Mouse (Mus musculus): ENCODE results near the gene Gm17174. TPM values are rescaled to one million over a fixed set of nuclear protein-coding genes. Genes with fewer than 3 reads are reported as not detected.
"Not testable (repeated sequence)": the region's sequence is repeated elsewhere in the genome, so short reads cannot be mapped to it uniquely, and the experiment has no call there.

Gm17174 gene
- not detected in 2 replicates for polyA plus RNA-seq (2015; fragmentation: Nextera tagmentation; extraction: Ambion mirVana)

GRCm38 (mm10) chr14:51592039-51592438 lies at the start of gene Gm17174:
Gene Gm17174 (minus strand): TSS chr14:51592139.
- not testable (repeated sequence) for H3K27ac ChIP-seq; H3K36me3 ChIP-seq; H3K27me3 ChIP-seq; ATAC-seq (ENCODE audit: low FRiP score, low read depth); H3K9ac ChIP-seq; H3K4me1 ChIP-seq; H3K4me3 ChIP-seq; H3K4me2 ChIP-seq (replicated peaks); H3K9me3 ChIP-seq
- 92% methylated on average over 4 of the region's 4 CpGs for WGBS

- not testable (repeated sequence) for H3K9ac ChIP-seq; H3K4me3 ChIP-seq; H3K4me2 ChIP-seq (replicated peaks); H3K36me3 ChIP-seq; H3K9me3 ChIP-seq; H3K27ac ChIP-seq; H3K27me3 ChIP-seq; ATAC-seq (ENCODE audit: low FRiP score, low read depth); H3K4me1 ChIP-seq
- 60% methylated on average over 1 of the region's 1 CpGs for WGBS
Measured at GRCm38 (mm10) chr14:51635566-51635965, 43.6 kb upstream of the Gm17174 start, which contains the start of gene Gm4181. Gene Gm4181 (minus strand): TSS chr14:51635666.

GRCm38 (mm10) chr14:51632426-51632825 lies 40.5 kb upstream of the Gm17174 start:
- H3K36me3 ChIP-seq; H3K9ac ChIP-seq; H3K4me2 ChIP-seq (replicated peaks); H3K9me3 ChIP-seq; H3K4me3 ChIP-seq; H3K27ac ChIP-seq; H3K27me3 ChIP-seq; H3K4me1 ChIP-seq; ATAC-seq (ENCODE audit: low FRiP score, low read depth): not testable (repeated sequence)
- WGBS: 94% methylated on average over 1 of the region's 1 CpGs

- Histone ChIP-seq H3K9ac (no peak within 1 kb of the TSS), H3K36me3 (no peaks in the 10 kb centered on the region), H3K9me3 (no peaks in the 10 kb centered on the region), H3K27me3 (no peaks in the 10 kb centered on the region), H3K4me1 (no peaks in the 10 kb centered on the region), H3K27ac (no peak within 1 kb of the TSS), H3K4me2 (replicated peaks) (no peak within 1 kb of the TSS), H3K4me3 (no peak within 1 kb of the TSS)
- 88% methylated on average over 1 of the region's 1 CpGs for WGBS
- no peak for ATAC-seq (ENCODE audit: low FRiP score, low read depth)
Measured at GRCm38 (mm10) chr14:51611210-51611609, 19.3 kb upstream of the Gm17174 start, which contains the start of gene Gm17078. Gene Gm17078 (minus strand): TSS chr14:51611310.

GRCm38 (mm10) chr14:51573963-51574362 lies 18.0 kb downstream of the Gm17174 start, which contains the start of gene Gm17175:
Gene Gm17175 (minus strand): TSS chr14:51574063.
- H3K9ac ChIP-seq; ATAC-seq (ENCODE audit: low FRiP score, low read depth); H3K9me3 ChIP-seq; H3K4me3 ChIP-seq; H3K27me3 ChIP-seq; H3K36me3 ChIP-seq; H3K27ac ChIP-seq; H3K4me2 ChIP-seq (replicated peaks); H3K4me1 ChIP-seq: not testable (repeated sequence)
- 91% methylated on average over 2 of the region's 2 CpGs for WGBS

- 90% methylated on average over 4 of the region's 4 CpGs for WGBS
- Histone ChIP-seq H3K27ac (no peak within 1 kb of the TSS), H3K9ac (no peak within 1 kb of the TSS), H3K9me3 (no peaks in the 10 kb centered on the region), H3K4me3 (no peak within 1 kb of the TSS), H3K4me2 (replicated peaks) (no peak within 1 kb of the TSS), H3K4me1 (no peaks in the 10 kb centered on the region), H3K27me3 (no peaks in the 10 kb centered on the region), H3K36me3 (no peaks in the 10 kb centered on the region)
- ATAC-seq (ENCODE audit: low FRiP score, low read depth): no peak
Measured at GRCm38 (mm10) chr14:51552490-51552889, 39.4 kb downstream of the Gm17174 start, which contains the start of gene Gm5622. Gene Gm5622 (plus strand): TSS chr14:51552790.

Other genes starting within 250 kb of the Gm17174 start
- gene Gm7247, start 230.4 kb downstream of the Gm17174 start, polyA plus RNA-seq (2015; fragmentation: Nextera tagmentation; extraction: Ambion mirVana): not detected in 2 replicates
- gene Vmn2r88, start 181.3 kb downstream of the Gm17174 start, polyA plus RNA-seq (2015; fragmentation: Nextera tagmentation; extraction: Ambion mirVana): not detected in 2 replicates
- gene Vmn2r89, start 140.3 kb downstream of the Gm17174 start, polyA plus RNA-seq (2015; fragmentation: Nextera tagmentation; extraction: Ambion mirVana): not detected in 2 replicates
- gene Gm5622, start 39.3 kb downstream of the Gm17174 start, polyA plus RNA-seq (2015; fragmentation: Nextera tagmentation; extraction: Ambion mirVana): not detected in 2 replicates
- not detected in 2 replicates for gene Gm17175, start 18.1 kb downstream of the Gm17174 start, polyA plus RNA-seq (2015; fragmentation: Nextera tagmentation; extraction: Ambion mirVana)
- gene Gm17078, start 19.2 kb upstream of the Gm17174 start, polyA plus RNA-seq (2015; fragmentation: Nextera tagmentation; extraction: Ambion mirVana): not detected in 2 replicates
- not detected in 2 replicates for gene Gm4181, start 43.5 kb upstream of the Gm17174 start, polyA plus RNA-seq (2015; fragmentation: Nextera tagmentation; extraction: Ambion mirVana)
- not detected in 2 replicates for gene Gm17079, start 103.3 kb upstream of the Gm17174 start, polyA plus RNA-seq (2015; fragmentation: Nextera tagmentation; extraction: Ambion mirVana)
- not detected in 2 replicates for gene Gm5800, start 125.0 kb upstream of the Gm17174 start, polyA plus RNA-seq (2015; fragmentation: Nextera tagmentation; extraction: Ambion mirVana)
- not detected in 2 replicates for gene Ang4, start 181.5 kb upstream of the Gm17174 start, polyA plus RNA-seq (2015; fragmentation: Nextera tagmentation; extraction: Ambion mirVana)
- not detected in 2 replicates for gene AY358078, start 207.9 kb upstream of the Gm17174 start, polyA plus RNA-seq (2015; fragmentation: Nextera tagmentation; extraction: Ambion mirVana)

Data from limb, embryonic 13.5 days (tissue).